In genomic region chr4:88020421-88020820, GRCm38 (mm10) we compare ENCODE assay signal across 21 mouse cellular contexts. TPM values are rescaled to one million over a fixed set of nuclear protein-coding genes. Genes with fewer than 3 reads are reported as not detected.
A peak's percentile ranks its signal among the peaks of the same experiment; 100 is the strongest.
DNase-seq lines count a peak whose midpoint lies in the region; ATAC-seq and TF ChIP-seq lines count a peak whose summit lies in the region.
"Had no signal": no experiment of that assay in that cellular context is flagged by ENCODE, and none has a peak within 500 bp of the region (broad histone marks: within the 10 kb centered on the region; RNA-seq: fewer than 3 reads in every experiment).

No protein-coding gene starts in this region.

- no peaks in the 10 kb centered on the region for H3K9me3 ChIP-seq in embryonic facial prominence, embryonic 14.5 days (ENCODE audit: control insufficient read depth, low read length)
- no peaks in the 10 kb centered on the region for H3K9me3 ChIP-seq in embryonic facial prominence, embryonic 10.5 days
- no peaks in the 10 kb centered on the region for H3K9me3 ChIP-seq in midbrain, embryonic 15.5 days
- H3K9me3 ChIP-seq in midbrain, embryonic 16.5 days (replicated peaks; ENCODE audit: control insufficient read depth, low read length, poor library complexity, severe bottlenecking), result no peaks in the 10 kb centered on the region
- no peaks in the 10 kb centered on the region for H3K9me3 ChIP-seq in liver, postnatal 0 days (ENCODE audit: low read length)
- H3K9me3 ChIP-seq: embryonic facial prominence, embryonic 13.5 days; G1E; heart, embryonic 15.5 days; hindbrain, embryonic 15.5 days had no signal

- no peaks in the 10 kb centered on the region for H3K27me3 ChIP-seq in embryonic facial prominence, embryonic 14.5 days (replicated peaks; ENCODE audit: control insufficient read depth, insufficient read depth, low read length)
- no peaks in the 10 kb centered on the region for H3K27me3 ChIP-seq in embryonic facial prominence, embryonic 10.5 days (replicated peaks; ENCODE audit: low read depth, poor library complexity, severe bottlenecking)
- no peaks in the 10 kb centered on the region for H3K27me3 ChIP-seq in midbrain, embryonic 15.5 days (replicated peaks)
- no peaks in the 10 kb centered on the region for H3K27me3 ChIP-seq in midbrain, embryonic 16.5 days (ENCODE audit: control insufficient read depth, insufficient read depth, low read depth, low read length)
- H3K27me3 ChIP-seq in liver, postnatal 0 days (ENCODE audit: insufficient read depth, low read length), result no peaks in the 10 kb centered on the region
- H3K27me3 ChIP-seq: embryonic facial prominence, embryonic 13.5 days; heart, embryonic 15.5 days; hindbrain, embryonic 15.5 days had no signal

- no peak for TF ChIP-seq CTCF in liver, postnatal 0 days (IDR thresholded peaks at IDR 0.05; ENCODE audit: low read depth)

- no peak overlapping the region for H3K27ac ChIP-seq in embryonic facial prominence, embryonic 14.5 days (replicated peaks; ENCODE audit: low read depth, low read length)
- no peak overlapping the region for H3K27ac ChIP-seq in embryonic facial prominence, embryonic 10.5 days (replicated peaks)
- no peak overlapping the region for H3K27ac ChIP-seq in midbrain, embryonic 15.5 days
- no peak overlapping the region for H3K27ac ChIP-seq in midbrain, embryonic 16.5 days (ENCODE audit: low read length)
- H3K27ac ChIP-seq in liver, postnatal 0 days (ENCODE audit: low read depth), result no peak overlapping the region
- H3K27ac ChIP-seq: embryonic facial prominence, embryonic 13.5 days; heart, adult 2 months; heart, embryonic 15.5 days; hindbrain, embryonic 15.5 days had no signal

- WGBS in embryonic facial prominence, embryonic 14.5 days, result 70% methylated on average over 5 of the region's 5 CpGs
- 68% methylated on average over 5 of the region's 5 CpGs for WGBS in embryonic facial prominence, embryonic 10.5 days
- WGBS in midbrain, embryonic 15.5 days, result 58% methylated on average over 5 of the region's 5 CpGs
- 64% methylated on average over 5 of the region's 5 CpGs for WGBS in midbrain, embryonic 16.5 days
- 71% methylated on average over 5 of the region's 5 CpGs for WGBS in liver, postnatal 0 days (ENCODE audit: insufficient replicate concordance)

- TF ChIP-seq EP300 in liver, postnatal 0 days (IDR thresholded peaks at IDR 0.05; ENCODE audit: low read depth), result no peak

- H3K36me3 ChIP-seq in embryonic facial prominence, embryonic 14.5 days (ENCODE audit: control insufficient read depth, insufficient read depth, low read length), result 0 out of 2 replicates have a peak, but pooled peaks cover 17% of the 10 kb centered on the region
- peaks cover 41% of the 10 kb centered on the region for H3K36me3 ChIP-seq in embryonic facial prominence, embryonic 10.5 days (replicated peaks)
- no peaks in the 10 kb centered on the region; the same call in 1 of the 2 replicates for H3K36me3 ChIP-seq in midbrain, embryonic 15.5 days (replicated peaks)
- H3K36me3 ChIP-seq in midbrain, embryonic 16.5 days (ENCODE audit: control insufficient read depth, insufficient read depth, low read length), result 0 out of 2 replicates have a peak, but pooled peaks cover 7% of the 10 kb centered on the region
- H3K36me3 ChIP-seq in liver, postnatal 0 days (replicated peaks; ENCODE audit: insufficient read depth, low read length), result no peaks in the 10 kb centered on the region
- H3K36me3 ChIP-seq: heart, embryonic 15.5 days had no signal

- no peak overlapping the region for H3K4me3 ChIP-seq in embryonic facial prominence, embryonic 14.5 days (ENCODE audit: low read depth, low read length)
- no peak overlapping the region for H3K4me3 ChIP-seq in embryonic facial prominence, embryonic 10.5 days
- H3K4me3 ChIP-seq in midbrain, embryonic 15.5 days, result no peak overlapping the region
- H3K4me3 ChIP-seq in midbrain, embryonic 16.5 days (ENCODE audit: low read depth, low read length), result no peak overlapping the region
- no peak overlapping the region for H3K4me3 ChIP-seq in liver, postnatal 0 days (ENCODE audit: low read depth, low read length)
- H3K4me3 ChIP-seq: embryonic facial prominence, embryonic 13.5 days; heart, adult 2 months; heart, embryonic 15.5 days; hindbrain, embryonic 15.5 days had no signal

- 0 out of 2 replicates have a peak, but pooled peaks have one; percentile 37 for ATAC-seq in embryonic facial prominence, embryonic 14.5 days (ENCODE audit: low read depth)
- ATAC-seq in midbrain, embryonic 15.5 days (replicated peaks), result 0 out of 2 replicates have a peak, but pooled peaks have one; percentile 34
- ATAC-seq in midbrain, embryonic 16.5 days, result no peak; the same call in 1 of the 2 replicates
- ATAC-seq in liver, postnatal 0 days, result no peak
- ATAC-seq: forebrain, embryonic 14.5 days; inflammation-experienced regulatory T-cells, adult 6 months; intestine, postnatal 0 days had no signal

- H3K4me2 ChIP-seq in embryonic facial prominence, embryonic 14.5 days (ENCODE audit: low read depth, low read length), result no peak overlapping the region
- no peak overlapping the region for H3K4me2 ChIP-seq in midbrain, embryonic 15.5 days
- H3K4me2 ChIP-seq in midbrain, embryonic 16.5 days (ENCODE audit: low read length), result no peak overlapping the region
- H3K4me2 ChIP-seq in liver, postnatal 0 days (ENCODE audit: low read depth, low read length), result no peak overlapping the region
- H3K4me2 ChIP-seq: embryonic facial prominence, embryonic 13.5 days; heart, embryonic 11.5 days; heart, embryonic 15.5 days; hindbrain, embryonic 15.5 days had no signal

- no peak overlapping the region for H3K9ac ChIP-seq in embryonic facial prominence, embryonic 14.5 days (ENCODE audit: low read depth, low read length)
- H3K9ac ChIP-seq in midbrain, embryonic 15.5 days, result no peak overlapping the region
- H3K9ac ChIP-seq in midbrain, embryonic 16.5 days (ENCODE audit: low read depth, low read length), result no peak overlapping the region
- no peak overlapping the region for H3K9ac ChIP-seq in liver, postnatal 0 days (replicated peaks)
- H3K9ac ChIP-seq: embryonic facial prominence, embryonic 13.5 days; heart, embryonic 15.5 days; hindbrain, embryonic 15.5 days had no signal

- H3K4me1 ChIP-seq in embryonic facial prominence, embryonic 14.5 days (ENCODE audit: control insufficient read depth, insufficient read depth, low read length), result peaks cover 22% of the 10 kb centered on the region
- H3K4me1 ChIP-seq in embryonic facial prominence, embryonic 10.5 days, result peaks cover 34% of the 10 kb centered on the region
- H3K4me1 ChIP-seq in midbrain, embryonic 15.5 days, result peaks cover 28% of the 10 kb centered on the region
- peaks cover 15% of the 10 kb centered on the region for H3K4me1 ChIP-seq in midbrain, embryonic 16.5 days (ENCODE audit: control insufficient read depth, insufficient read depth, low read length)
- H3K4me1 ChIP-seq in liver, postnatal 0 days (ENCODE audit: insufficient read depth), result no peaks in the 10 kb centered on the region

- no peak for DNase-seq in embryonic facial prominence, embryonic 14.5 days (ENCODE audit: low spot score)
- DNase-seq in embryonic facial prominence, embryonic 10.5 days (ENCODE audit: low spot score), result no peak
- DNase-seq in R1 (ENCODE audit: low read depth, low spot score), result peak; percentile 2
- DNase-seq in liver, postnatal 0 days, result no peak
- DNase-seq in thymus, adult 18-20 months, result no peak
- DNase-seq: adrenal gland, postnatal 14 days; cerebellum, adult 11-12 months; cerebellum, adult 9-10 months; cerebellum, postnatal 25 days; gastrocnemius, postnatal 10 days; heart, adult 2 months had no signal

RNA-seq across cellular contexts. Expression of gene Mllt3, which starts 12.7 kb away (rescaled TPM):
- 47.6 and 55.0 TPM in 2 replicates for polyA plus RNA-seq in embryonic facial prominence, embryonic 14.5 days (2014; fragmentation: Nextera tagmentation; extraction: Ambion mirVana)
- polyA plus RNA-seq in embryonic facial prominence, embryonic 10.5 days (2016; fragmentation: Nextera tagmentation; extraction: Ambion mirVana), result 46.5 and 55.4 TPM in 2 replicates
- 95.2 and 96.6 TPM in 2 replicates for polyA plus RNA-seq in midbrain, embryonic 15.5 days (2015; fragmentation: Nextera tagmentation; extraction: Ambion mirVana)
- polyA plus RNA-seq in midbrain, embryonic 16.5 days (2015; fragmentation: Nextera tagmentation; extraction: Ambion mirVana), result 74.9 and 99.3 TPM in 2 replicates
- 28.5 and 34.8 TPM in 2 replicates for polyA plus RNA-seq in liver, postnatal 0 days (2015; fragmentation: Nextera tagmentation; extraction: Ambion mirVana)

Comparison
In these comparisons a context has a peak if more than half of its experiments do, and no peak if none do; other contexts are left out.
1. ATAC-seq: peak in embryonic facial prominence, embryonic 14.5 days (single experiment) and midbrain, embryonic 15.5 days (single experiment); none in midbrain, embryonic 16.5 days (single experiment) and liver, postnatal 0 days (single experiment).